Mouse (Mus musculus): ENCODE data around the gene Btnl10.

Btnl10 gene

DNA sequence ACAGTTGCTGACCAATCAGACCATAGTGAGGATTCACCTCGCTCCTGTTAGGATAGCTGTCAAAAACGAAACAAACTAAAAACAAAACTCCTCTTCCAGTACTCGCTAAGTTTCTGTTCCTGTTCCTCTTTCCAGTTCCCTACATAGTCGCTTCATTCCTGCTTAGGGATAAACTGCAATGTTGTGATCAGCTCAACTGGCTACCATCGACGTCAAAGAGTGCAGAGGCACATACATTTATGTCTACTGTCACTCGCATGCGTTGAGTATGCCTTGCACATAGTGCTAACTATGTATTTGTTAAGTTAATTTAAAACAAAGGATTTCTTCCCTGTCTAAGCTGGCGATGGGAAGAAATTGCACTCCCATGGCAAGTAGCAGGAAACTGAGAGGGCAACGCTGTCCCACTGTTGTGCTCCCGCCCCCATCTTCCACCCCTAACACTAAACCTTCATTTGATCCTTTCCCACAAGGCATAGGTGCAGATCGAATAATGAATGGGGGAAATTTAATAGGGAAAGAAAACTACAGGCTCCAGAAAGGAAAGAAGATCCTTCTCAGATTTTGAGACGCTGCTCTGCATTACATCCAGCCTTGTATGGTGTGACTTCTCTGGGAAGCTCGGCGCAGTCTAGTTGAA, 41.6 kb downstream of the Btnl10 start:
- no peak for DNase-seq (ENCODE audit: low spot score)

DNA sequence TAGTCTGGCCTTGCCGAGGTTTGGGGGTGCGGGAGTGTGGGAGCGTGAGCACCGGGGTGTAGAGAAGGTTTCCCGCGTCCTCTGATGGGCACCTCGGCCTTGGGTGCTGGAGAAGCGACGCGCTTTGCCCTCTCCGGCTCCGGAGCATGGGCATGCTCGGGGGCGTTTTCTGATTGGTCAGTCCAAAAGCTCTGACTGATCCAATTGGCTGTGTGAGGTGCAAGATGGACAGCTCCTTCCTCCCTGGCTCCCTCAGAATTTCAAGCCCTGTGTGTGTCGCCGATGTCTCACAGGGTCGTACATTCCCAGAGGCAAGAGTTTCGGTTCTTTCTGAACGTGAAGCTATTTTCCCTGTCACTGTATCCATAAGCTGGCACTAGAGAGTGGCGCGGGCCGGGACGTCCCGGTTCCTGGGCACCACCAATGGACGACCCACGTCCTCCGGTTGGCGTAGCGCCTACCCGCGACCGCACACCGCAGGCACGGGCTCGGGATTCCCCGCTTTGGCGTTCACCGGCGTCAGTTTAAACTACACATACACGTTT, 42.3 kb downstream of the Btnl10 start:
- peak; percentile 80 for DNase-seq (ENCODE audit: low spot score)

DNA sequence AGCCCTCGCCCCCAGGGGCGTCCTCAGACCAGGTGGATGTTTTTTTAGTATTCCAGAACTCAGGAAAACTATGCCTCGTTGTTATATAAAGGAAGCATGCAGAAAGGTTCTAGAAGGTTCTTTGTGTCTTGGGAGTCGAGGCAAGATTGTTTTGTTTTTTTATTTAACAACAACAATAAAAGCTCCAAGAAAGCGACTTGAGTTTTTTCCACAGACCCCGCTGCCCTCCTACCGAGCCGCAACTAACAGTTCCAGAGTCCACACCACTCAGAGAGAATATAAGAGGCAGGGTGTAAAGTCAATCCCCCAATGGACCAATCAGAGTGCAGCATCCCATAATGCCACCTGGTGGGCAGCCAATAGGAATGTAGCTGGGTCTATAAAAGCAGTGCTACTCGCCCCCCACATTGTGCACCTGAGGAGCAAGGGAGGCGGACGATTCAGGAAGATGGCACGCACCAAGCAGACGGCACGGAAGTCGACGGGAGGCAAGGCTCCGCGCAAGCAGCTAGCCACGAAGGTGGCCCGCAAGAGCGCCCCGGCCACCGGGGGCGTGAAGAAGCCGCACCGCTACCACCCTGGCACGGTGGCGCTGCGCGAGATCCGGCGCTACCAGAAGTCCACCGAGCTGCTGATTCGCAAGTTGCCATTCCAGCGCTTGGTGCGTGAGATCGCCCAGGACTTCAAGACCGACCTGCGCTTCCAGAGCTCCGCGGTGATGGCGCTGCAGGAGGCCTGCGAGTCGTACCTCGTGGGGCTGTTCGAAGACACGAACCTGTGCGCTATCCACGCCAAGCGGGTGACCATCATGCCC, 43.9 kb downstream of the Btnl10 start:
- no peak for DNase-seq (ENCODE audit: low spot score)

DNA sequence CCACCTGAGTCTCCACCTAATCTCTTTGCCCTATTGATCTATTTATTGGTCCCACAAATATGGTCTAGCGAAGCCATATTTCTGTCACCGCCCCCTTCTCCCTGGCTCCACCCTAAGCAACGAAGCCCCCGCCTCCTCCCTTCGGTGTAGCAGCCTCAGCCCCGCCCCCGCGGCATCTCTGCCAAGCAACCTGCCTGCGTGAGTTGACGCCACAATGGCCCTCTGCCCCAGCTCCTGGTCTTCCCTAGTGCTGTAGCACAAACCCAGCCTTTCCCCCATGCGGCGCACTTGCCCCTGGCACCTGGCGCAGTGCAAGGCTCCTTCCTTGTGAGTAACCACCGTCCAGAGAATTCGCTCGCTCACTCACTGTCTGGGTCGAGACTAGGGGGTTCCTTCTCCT, 45.8 kb downstream of the Btnl10 start:
- DNase-seq (ENCODE audit: low spot score), result no peak

DNA sequence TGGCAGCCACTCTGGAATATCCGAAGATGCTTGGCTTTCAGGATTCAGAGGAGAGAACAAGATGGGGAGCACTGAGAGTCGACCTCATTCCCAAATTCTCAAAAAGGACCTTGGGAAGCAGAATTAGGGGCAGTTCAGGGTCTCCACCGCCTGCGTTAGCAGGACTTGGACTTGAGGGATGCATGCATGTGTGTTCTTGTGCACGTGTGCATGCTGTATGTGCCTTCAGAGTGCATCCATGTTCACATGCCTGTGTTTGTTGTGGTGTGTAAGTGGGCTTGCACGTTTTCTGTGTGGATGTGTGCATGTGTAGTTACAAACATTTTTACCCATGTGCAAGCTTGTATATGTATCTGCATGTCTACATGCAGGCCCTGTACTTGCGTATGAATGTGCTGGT, 46.5 kb downstream of the Btnl10 start:
- no peak for DNase-seq (ENCODE audit: low spot score)

DNA sequence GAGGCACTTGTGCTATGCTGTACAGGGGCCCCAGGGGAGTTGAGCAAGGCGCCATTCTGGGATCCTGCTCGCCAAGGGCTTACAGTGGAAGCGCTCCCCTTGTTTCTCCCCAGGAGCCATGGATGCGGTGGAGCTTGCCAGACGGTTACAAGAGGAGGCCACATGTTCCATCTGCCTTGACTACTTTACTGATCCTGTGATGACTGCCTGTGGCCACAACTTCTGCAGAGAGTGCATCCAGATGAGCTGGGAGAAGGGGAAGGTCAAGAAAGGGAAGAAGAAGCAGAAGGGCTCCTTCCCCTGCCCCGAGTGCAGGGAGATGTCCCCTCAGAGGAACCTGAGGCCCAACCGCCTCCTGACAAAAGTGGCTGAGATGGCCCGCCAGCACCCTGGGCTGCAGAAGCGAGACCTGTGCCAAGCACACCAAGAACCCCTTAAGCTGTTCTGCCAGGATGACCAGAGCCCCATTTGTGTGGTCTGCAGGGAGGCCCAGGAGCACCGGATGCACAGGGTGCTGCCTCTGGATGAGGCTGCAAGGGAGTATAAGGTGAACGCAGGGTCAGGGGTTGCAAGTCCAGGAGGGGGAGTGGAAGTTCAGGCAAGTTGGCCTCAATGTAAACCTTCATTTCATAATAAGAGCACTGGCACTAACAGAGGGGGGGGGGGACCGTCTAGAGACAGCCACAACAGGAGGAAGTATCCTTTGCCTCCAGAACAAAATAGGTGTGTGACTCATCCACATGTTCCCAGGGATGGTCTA, 47.5 kb downstream of the Btnl10 start:
- peak; percentile 62 for DNase-seq (ENCODE audit: low spot score)

DNA sequence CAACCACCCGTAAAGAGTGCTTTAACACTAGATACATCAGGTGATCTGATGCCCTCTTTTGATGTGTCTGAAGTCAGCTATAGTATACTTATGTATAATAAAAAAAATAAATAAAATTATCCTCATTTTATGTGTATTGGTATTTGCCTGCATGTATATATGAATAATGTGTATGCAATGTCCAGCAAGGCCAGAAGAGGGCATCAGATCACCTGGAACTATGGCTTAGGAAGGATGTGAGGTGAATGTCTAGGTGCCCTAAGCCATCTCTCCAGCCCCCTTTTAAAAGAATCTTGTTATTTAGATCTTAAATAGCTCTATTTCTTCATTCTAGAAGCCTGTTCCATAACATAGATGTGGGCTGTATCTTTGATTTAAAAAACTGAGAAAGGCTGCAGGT, 49.6 kb downstream of the Btnl10 start:
- no peak for DNase-seq (ENCODE audit: low spot score)

DNA sequence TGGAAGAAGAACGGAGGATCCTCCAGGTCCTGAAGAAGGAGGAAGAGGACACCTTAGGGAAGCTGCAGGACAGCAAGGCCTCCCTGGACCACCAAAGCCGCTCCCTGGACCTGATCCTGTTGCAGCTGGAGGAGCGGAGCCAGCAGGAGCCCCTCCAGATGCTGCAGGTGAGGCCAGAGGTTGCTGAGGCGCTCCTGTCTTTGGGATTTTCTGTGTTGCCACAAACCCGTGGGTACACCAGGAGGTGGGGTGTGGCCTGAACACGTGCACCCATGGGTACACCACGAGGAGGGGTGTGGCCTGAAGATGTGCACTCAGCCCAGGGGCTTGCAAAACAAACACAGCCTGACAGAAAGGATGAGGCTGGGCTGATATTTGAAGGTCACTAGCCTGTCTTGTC, 50.8 kb downstream of the Btnl10 start:
- DNase-seq (ENCODE audit: low spot score), result no peak

DNA sequence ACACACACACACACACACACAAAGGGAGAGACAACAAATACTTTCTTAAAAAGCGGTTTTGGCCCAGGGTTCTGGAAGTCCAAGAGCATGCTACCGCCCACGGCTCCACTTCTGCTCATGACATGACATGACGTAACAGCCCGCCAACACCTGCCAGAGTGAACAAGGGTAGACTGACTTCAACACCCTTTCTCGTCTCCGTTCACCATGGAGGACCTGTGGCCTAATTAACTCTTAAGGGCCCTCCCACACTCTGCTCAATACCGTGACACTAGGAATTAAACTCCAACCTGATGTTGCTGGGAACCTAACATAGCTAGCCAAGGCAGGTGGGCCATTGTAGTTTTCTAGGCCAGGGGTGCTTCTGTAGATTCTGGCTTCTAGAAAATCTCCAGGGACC, 51.3 kb downstream of the Btnl10 start:
- DNase-seq (ENCODE audit: low spot score), result no peak

DNA sequence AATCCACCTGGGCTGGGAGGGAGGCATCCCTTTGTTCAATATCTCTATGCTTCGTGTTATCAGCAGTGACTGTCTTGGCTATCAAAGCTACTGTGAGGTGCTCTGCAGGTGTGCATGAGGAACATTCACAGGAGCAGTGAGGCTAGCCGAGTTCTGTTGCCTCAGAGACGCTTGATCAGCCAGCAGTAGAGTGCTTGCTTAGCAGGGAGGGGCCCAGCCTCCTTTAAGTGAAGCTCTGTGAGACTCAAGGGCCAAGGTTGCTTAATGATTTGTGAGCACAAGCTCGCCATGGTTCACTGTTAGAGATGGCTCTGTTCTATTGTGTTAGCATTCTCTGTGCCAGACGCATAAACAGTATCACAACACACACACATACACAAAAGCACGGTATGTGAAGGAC, 52.0 kb downstream of the Btnl10 start:
- DNase-seq (ENCODE audit: low spot score), result peak; percentile 49

DNA sequence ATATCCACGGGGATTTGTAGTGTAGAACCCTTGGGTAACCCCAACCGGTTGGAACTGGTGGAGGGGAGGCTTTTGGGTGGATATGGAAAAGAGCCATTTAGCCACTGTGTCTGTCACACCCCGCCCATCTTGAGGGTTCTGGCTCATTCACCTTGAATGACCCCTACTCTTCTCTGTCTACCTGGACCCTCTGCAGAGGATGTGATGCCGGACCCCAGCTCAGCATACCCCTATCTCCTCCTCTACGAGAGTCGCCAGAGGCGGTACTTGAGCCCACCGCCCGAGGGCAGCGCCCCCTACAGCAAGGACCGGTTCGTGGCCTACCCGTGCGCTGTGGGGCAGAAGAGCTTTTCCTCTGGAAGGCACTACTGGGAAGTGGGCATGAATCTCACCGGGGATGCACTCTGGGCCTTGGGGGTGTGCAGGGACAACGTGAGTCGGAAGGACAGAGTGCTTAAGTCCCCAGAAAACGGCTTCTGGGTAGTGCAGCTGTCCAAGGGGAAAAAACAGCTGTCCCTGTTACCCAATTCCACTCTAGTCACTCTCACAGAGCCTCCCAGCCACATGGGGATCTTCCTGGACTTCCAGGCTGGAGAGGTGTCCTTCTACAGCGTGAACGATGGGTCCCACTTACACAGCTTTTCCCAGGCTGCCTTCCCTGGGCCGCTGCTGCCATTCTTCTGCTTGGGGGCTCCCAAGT, 53.3 kb downstream of the Btnl10 start:
- DNase-seq (ENCODE audit: low spot score), result no peak

DNA sequence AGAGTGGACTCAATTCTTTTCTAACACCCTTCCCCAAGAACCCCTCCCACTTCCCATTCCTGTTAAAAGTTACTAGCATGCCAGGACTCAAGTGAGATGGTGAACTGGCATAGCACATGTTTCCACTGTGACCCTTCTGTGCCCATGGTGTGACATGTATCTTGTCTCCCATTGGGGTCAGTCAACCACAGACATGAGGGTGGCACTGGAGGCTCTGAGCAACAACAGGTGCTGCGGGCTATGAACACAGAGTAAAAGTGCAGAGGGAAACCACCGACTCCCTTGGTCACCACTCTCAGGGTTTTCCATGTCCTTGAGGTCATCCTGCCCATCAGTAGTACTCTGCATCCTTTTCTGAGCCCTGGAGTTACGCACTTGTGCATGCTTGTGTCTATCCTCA, 54.1 kb downstream of the Btnl10 start:
- no peak for DNase-seq (ENCODE audit: low spot score)

DNA sequence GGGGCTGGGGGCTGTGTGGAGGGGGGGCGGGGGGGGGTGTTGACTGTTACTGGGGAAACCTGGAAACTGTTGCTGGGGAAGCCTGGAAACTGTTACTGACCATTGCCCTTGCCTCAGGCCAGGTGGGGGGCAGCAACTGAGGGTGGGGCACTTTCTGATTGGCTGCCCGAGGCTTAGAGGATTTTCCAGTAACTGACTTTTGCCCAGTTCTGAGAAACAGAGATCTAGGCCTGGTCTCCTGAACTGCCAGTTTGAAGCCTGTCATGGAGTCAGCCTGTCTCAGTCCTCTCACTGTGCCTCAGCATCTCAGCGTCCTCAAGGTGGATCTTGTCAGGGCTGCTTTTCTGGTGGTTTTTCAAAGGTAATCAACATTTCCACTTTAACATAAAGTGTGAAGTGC, 56.7 kb downstream of the Btnl10 start:
- no peak for DNase-seq (ENCODE audit: low spot score)
